Mouse (Mus musculus) thymus, postnatal 36 days (tissue): ENCODE measurements around the gene Ankrd36.
A peak's percentile ranks its signal among the peaks of the same experiment; 100 is the strongest.
"Not testable (repeated sequence)": the region's sequence is repeated elsewhere in the genome, so short reads cannot be mapped to it uniquely, and the experiment has no call there.

ENCODE experiments used
- DNase-seq, 2 experiments: peaks; one replicate each; pipeline ENCODE4 v3.0.0; 2022; ENCODE audit warnings: mixed read lengths in 2 of 2

Ankrd36 gene

DNA sequence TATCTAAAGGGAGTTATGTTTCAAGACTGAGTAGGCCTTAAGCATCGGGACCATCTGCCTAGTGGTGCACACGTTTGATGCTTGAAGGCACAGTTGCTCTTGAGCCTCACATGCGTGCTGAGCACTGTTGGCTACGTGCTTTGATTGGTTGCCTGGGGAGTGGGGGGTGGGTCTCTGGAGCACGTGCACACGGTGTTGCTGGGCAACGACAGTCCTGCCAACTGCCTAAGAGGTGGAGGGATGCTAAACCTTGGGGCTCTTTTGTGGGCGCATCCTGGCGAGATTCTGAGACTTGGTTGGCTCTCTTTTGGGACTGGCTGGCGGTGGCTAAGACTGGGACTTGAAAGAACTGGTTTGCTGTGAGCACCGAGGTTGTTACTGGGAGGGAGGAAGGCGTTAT, at the start of gene Ankrd36:
Ankrd36 (plus strand) TSS at position 211 of the 400 bp plus-strand sequence.
- no peak for DNase-seq

DNA sequence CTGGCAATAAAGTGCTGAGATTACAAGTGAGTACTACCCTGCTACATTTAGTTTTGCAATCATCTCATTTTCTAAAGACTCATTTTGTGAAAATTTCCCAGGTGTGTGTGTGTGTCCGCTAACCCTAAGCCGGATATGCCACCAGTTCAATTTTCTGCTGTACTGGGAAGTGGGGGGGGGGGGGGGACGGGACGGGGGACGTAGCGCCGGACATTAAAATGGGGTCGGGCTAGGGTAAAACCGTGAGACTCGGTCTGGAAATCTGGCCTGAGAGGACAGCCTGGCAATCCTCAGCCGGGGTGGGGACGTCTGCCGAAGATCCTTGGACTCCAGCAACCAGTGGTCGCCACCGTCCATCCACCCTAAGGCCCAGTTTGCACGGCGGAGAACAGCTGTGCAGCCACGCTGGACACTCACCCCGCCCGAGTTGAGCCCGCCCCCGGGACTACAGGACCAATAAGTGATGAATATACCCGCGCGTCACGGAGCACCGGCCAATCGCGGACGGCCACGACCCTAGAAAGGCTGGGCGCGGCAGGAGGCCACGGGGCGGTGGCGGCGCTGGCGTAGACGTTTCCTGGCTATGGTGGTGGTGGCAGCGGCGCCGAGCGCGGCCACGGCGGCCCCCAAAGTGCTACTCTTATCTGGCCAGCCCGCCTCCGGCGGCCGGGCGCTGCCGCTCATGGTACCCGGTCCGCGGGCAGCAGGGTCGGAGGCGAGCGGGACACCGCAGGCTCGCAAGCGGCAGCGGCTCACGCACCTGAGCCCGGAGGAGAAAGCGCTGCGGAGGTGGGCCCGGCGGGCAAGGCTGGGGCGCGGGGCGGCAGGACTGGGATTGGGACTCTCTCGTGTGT, 48.8 kb upstream of the Ankrd36 start, which contains the start of gene Xbp1:
Xbp1 (plus strand) TSS at position 248 of the 854 bp plus-strand sequence.
- DNase-seq = peak; percentile 95

- DNase-seq = peak in 1 of 2 experiments; percentile 52
Measured at GRCm38 (mm10) chr11:5521266-5521515, 48.3 kb upstream of the Ankrd36 start.

DNA sequence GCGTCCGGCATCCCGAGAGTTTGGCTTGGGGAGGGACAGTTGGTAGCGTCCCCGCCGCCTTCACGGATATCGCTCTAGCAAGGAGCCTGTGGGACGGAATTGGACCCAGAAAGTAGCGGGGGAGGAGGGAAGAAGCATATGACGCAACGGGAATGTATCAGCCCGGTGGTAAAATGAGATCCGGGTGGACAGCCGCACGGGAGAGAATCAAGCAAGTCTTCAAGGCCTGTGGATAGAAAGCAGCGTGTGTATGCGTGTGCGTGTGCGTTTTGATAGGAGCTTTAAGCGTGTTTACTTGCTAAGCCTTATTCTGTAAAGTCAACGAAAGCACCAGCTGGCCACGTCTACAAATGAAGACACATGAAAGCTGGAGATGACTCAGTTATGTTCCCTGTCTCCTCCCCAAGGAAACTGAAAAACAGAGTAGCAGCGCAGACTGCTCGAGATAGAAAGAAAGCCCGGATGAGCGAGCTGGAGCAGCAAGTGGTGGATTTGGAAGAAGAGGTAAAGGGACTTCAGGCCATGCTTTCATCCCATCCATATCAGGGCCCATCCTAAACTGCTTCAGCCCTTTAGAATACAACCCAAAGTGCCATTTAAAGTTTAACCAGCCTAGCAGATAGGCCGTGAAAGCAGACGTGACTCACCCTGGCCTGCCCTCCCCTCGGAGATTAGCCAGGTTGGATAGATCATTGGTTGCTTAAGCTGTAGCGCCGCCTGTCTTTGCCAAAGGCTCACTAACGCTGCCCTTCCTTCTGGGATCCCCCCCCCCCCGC, 47.8 kb upstream of the Ankrd36 start:
- peak; percentile 74 to 79 for DNase-seq

- DNase-seq = no peak
Measured at GRCm38 (mm10) chr11:5522798-5523415, 46.6 kb upstream of the Ankrd36 start.

- no peak for DNase-seq
Measured at GRCm38 (mm10) chr11:5525418-5525817, 44.1 kb upstream of the Ankrd36 start.

DNA sequence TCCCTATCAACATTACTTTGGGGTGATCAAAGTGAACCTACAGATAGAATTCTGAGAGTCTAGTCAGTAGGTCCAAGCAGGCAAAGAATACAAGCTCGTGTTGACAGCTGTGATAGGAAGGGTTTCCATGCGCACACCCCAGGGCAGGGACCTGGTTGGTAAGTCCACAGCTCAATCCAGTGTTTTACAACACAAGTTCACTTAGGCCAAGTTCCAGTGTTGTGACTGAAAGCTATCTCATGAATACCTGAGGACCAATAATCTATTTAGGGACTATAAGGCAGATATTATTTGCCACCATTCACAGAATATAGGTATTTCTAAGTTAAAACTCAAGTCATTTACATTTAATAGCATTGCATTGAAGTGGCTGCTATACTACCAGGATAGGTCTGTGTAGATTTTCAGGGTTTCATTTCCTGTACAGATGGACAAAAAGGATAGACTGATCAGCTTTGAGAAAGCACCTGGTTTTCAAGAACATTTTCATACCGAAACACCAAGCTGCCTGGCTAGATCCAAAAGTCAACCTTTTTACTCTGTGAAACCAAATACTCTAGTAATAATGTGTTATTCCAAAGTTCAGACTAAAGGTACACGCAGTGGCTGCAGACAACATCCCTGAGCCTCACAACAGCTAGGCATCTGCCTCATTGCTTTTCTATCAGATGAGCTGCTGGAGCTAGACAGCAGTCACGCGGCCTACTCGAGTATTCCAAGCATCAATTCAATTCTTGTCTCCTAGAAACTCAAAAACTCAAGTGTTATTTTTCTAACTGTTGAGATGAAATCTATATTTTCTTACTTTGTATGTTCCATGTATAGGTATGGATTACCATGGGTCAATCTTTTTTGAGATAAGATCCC, 42.7 kb upstream of the Ankrd36 start:
- no peak for DNase-seq

DNA sequence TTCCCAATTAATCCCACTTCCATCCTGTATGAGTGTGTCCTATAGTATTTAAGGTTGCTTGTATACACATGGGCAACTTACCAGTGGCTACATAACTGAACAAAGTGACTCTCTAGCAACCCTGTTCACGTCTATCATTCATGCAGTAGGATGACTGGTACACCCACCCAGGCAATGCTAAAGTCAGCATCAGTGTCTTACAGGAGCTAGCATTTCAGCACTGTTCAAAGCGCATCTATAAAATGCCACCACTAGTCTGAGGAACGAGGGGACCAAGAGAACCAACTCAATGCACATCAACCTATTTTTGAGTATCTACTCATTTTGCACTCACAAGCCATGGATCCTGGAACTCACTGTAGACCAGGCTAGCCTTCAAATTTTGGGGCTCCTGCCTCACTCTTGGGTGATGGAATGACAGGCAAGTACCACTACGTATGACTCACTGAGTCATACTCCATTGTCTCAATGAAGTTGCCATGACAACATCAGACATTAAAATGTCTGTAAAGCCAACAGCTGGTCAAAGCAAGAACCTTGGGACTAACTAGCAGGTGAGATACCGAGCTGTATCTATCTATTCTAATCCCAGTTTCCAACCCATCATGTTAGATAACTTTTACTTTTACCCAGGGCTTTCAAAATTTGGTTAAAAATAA, 41.5 kb upstream of the Ankrd36 start:
- DNase-seq = no peak

GRCm38 (mm10) chr11:5528841-5529240, 40.6 kb upstream of the Ankrd36 start:
- no peak for DNase-seq

GRCm38 (mm10) chr11:5530172-5530571, 39.3 kb upstream of the Ankrd36 start:
- DNase-seq = no peak

DNA sequence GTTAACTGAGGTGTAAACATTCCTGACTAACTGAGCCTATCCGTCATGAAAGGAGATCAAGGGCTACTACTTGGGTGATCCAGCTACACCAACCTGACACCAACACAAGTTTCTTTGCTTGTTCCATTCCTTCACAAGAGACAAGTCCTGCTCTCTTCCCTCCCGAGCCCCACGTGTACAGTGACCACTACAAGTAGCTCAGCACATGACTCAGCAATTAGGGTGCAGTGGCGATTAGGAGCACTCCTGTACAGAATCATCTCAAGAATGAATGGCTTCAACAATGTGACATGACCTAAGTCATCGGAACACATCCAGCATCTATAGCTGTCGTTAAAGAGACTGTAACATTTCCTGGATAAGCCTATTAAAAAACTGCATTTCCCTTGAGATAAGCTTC, 38.8 kb upstream of the Ankrd36 start:
- DNase-seq = no peak

DNA sequence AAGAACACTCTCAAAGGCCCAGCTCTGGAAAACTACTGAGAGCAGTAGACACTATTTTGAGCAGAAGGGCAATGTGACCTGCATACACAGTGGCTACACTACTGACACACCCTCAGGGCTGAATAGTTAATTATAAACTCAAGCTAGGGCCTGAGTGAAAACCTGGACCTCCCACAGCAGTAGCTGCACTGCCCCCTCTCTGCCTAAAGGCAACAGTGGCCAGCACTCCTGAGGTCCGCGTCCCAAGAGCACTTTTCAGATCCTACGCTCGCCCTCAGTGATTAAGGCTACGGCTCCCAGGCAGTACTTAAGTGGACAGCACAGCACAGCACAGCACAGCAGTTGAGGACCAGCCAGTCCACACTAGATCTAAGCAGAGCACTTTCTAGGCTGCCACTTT, 36.4 kb upstream of the Ankrd36 start:
- DNase-seq = no peak

- not testable (repeated sequence) for DNase-seq
Measured at GRCm38 (mm10) chr11:5537454-5537853, 32.0 kb upstream of the Ankrd36 start.

GRCm38 (mm10) chr11:5540331-5540730, 29.2 kb upstream of the Ankrd36 start:
- DNase-seq = no peak

DNA sequence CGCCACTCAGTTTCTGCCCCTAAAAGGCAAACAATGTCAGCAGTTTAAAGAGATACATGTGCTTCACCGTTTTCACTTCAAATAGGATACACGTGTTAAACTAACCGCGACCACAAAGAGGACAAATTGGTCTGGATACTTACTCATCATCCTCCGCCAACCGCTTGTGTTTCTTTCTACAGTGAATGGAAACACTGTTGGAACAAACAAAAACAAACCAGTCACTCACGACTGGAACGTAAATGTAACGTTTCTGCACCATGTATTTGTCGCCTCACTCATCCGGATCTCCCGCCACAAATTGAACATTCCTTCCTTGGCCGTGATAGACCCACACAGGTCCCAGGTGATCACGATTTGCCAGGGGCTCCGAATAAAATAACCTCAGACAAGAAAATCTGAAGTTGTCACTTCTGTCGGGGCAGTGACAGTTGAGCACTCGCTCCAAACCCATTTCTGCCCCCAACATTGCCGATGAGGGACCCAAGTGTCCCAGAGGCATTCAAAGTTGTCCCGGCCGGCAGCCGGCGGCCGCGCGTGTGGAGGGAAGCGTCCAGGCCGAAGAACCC, 28.2 kb upstream of the Ankrd36 start:
- peak in 1 of 2 experiments; percentile 15 for DNase-seq

DNA sequence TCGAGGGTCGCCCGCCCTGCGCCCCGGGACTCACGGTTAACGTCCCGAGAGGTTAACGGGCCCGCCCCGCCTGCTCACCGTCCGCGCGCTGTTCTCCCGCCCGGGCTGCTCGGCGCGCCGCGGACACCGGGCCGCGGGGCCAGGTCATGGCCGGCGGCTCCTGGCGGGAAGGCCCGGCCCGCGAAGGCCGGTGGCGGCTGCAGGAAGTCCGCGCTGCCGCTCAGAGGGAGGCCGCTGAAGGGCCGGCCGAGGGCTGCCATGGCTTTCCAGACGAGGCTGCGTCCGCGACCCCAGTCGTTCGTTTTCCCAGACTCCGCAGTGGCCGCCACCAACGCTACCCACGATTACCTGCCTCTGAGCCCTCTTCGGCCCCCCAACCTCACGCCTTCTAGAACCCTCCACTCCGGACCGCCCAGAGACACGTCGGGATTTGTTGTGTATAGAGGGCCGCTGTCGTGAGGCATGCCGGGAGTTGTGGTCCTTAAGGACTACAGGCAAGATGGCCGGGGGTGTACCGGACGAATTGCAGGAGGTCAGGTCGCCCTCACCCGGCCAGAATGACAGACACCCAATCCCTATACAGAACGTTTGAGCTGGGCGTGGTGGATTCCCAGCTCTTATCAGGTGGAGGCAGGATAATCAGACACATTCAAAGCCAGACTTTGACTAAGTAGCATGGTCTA, 27.5 kb upstream of the Ankrd36 start, which contains the start of gene Ccdc117:
Ccdc117 (minus strand) TSS at position 389 of the 683 bp plus-strand sequence.
- DNase-seq = peak; percentile 85 to 91

DNA sequence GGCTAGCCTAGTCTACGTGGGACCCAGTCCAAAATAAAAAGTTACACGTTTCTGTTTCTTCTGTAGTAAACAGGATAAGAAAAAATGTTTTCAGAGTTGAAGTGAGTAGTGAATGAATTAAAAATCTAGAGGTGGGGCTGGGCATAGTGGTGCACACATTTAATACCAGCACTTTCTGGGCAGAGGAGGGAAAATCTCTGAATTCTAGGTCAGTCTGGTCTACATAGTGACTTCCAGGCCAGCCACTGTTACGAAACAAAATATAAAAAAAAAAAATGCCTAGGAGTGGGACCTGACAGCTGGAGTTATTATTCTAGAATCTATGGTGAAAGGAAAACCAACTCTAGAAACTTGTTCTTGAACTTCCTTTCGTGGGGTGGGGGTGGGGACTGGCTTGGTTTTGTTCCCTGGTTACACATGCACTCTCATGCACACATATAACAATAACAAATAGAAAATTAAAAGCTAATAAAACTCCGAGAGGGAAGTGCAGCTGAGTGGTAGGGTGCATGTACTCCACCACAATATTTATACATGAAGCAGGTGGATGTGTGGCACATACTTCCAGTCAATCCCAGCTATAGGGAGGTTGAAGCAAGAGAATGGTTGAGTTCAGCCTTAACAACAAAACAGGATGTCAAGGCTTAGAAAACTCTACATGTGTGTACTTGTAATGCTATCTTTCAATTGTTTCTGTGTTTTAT, 26.9 kb upstream of the Ankrd36 start:
- DNase-seq = no peak

DNA sequence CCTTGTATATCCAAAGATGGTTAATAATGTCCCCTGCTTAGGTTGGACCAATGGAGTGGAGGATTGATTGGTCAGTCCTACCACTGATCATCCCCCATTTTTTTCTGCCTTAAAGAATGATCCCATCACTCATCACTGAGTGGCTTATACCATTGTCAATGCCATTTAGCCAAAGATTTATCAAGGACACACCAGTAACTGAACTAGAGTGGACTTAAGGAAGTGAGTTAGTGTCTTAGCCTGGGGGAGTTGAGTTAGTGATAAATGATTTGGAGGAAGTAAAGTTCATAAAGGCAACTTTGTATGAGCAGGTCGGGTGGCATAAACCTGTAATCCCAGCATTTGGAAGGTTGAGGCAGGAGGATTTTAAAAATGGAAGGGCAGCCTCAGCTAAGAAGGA, 26.2 kb upstream of the Ankrd36 start:
- no peak for DNase-seq

DNA sequence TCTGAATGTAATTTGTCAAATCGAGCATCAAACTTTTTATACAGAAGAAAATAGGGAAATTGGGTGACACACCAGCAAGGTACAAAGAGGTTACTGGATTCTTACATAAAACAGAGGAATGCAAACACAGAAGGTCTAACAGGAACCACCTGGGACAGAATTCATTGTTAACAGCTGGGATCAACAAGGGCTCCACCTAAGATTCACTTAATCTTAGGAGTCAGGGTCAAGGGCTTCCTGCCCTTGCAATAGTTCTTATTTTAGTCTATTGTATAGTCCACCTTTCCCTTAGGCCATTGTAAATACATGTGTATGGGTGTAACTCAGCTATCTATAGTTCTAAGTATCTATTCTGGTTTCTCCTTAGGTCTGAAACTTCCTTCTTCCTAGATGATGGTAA, 24.8 kb upstream of the Ankrd36 start:
- DNase-seq = not testable (repeated sequence)

DNA sequence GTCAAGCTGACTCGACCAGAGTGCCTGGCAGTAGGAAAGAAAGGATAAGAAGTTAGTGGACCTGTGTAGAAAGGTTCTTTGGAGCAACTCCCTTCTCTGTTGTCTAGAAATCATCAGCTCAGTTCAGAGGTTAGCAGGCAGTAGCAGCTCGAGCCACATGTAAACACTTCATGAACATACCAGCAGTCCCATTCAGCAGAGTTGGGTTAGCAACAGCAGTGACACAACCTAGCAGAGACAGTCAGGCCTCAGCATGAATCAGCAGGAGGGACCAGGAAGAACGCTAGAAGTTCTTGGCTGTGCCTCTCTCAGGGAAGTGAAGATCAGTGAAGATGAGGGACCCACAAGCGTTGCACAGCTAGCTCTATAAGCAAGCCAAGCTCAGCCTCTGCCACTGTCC, 24.0 kb upstream of the Ankrd36 start:
- no peak for DNase-seq
